Mouse (Mus musculus): Measurements from ENCODE around the gene Acap1. TPM values are rescaled to one million over a fixed set of nuclear protein-coding genes. Genes with fewer than 3 reads are reported as not detected.
"Not testable (repeated sequence)": the region's sequence is repeated elsewhere in the genome, so short reads cannot be mapped to it uniquely, and the experiment has no call there.

The Acap1 gene
- polyA plus RNA-seq, 1 experiment: 11.6 TPM

- Histone ChIP-seq H3K4me1 (ENCODE audit: control insufficient read depth, insufficient read depth, insufficient read length, low read length) (peaks cover 6% of the 10 kb centered on the region; the same call in 1 of the 2 replicates), H3K36me3 (ENCODE audit: control insufficient read depth, insufficient read depth, low read length) (peaks cover 22% of the 10 kb centered on the region), H3K27me3 (ENCODE audit: control insufficient read depth, insufficient read depth, low read length) (no peaks in the 10 kb centered on the region), H3K4me3 (ENCODE audit: low read depth, low read length) (peak within 1 kb of the TSS; percentile 95), H3K27ac (ENCODE audit: insufficient read depth, low read depth, low read length) (peak within 1 kb of the TSS; percentile 93)
- WGBS: under 1% methylated on average over 78 of the region's 78 CpGs
- TF ChIP-seq CTCF (IDR thresholded peaks at IDR 0.05; ENCODE audit: extremely low read depth, insufficient read length, insufficient replicate concordance, low read depth, low read length) (peak; percentile 43; the same call in 1 of the 2 replicates), POLR2A (IDR thresholded peaks at IDR 0.05; ENCODE audit: low read depth, low read length) (peak; percentile 63)
These were observed 26.0 kb upstream of the Acap1 start, which contains the start of gene Eif5a for GRCm38 (mm10) chr11:69921114-69922011. Eif5a (minus strand) TSS chr11:69921958.

DNA sequence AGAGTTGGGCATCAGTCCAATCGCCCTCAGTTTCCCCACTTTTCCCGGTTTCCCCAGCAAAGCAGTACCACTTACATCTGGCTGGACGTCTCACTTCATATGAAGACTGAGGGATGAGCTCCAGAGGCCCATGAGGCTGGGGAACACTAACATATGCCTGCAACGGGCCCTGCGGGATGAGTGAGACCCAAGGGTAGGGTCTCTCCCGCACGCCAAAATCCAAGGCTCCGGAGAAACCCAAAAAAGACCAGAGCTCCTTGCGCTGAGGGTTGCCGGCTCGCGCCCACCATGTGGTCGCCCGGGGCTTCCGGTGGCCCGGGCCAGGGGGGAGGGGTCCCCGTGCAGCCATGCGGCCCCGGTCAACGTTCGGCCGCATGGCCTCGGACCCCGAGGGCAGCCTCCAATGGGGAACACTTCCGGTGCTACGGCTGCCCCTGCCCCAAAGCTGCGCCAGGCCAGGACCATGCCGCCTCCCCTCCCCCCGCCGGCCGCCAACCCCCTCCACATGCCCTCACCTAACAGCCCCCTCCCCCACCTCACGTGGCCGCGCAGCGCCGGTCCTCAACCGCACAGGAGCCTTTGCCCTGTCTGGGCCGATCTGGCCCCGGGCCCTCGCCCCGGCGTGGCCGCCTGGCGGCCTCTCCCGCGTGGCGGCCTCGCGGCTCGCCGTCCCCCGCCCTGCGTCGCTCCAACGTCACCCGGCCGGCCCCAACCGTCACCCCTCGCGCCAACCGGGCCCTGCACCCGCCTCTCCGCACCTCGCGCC lies 25.1 kb upstream of the Acap1 start:
- TF ChIP-seq CTCF (IDR thresholded peaks at IDR 0.05; ENCODE audit: extremely low read depth, insufficient read length, insufficient replicate concordance, low read depth, low read length) (0 out of 2 replicates have a peak, but pooled peaks have one; percentile 6), POLR2A (IDR thresholded peaks at IDR 0.05; ENCODE audit: low read depth, low read length) (no peak)
- under 1% methylated on average over 62 of the region's 65 CpGs for WGBS
- peaks cover 31% of the 10 kb centered on the region for H3K36me3 ChIP-seq (ENCODE audit: control insufficient read depth, insufficient read depth, low read length)
- H3K4me1 ChIP-seq (ENCODE audit: control insufficient read depth, insufficient read depth, insufficient read length, low read length): peaks cover 6% of the 10 kb centered on the region; the same call in 1 of the 2 replicates
- H3K27ac ChIP-seq (ENCODE audit: insufficient read depth, low read depth, low read length): peak overlapping the region; percentile 93
- peak overlapping the region; percentile 95 for H3K4me3 ChIP-seq (ENCODE audit: low read depth, low read length)
- H3K27me3 ChIP-seq (ENCODE audit: control insufficient read depth, insufficient read depth, low read length): no peaks in the 10 kb centered on the region

DNA sequence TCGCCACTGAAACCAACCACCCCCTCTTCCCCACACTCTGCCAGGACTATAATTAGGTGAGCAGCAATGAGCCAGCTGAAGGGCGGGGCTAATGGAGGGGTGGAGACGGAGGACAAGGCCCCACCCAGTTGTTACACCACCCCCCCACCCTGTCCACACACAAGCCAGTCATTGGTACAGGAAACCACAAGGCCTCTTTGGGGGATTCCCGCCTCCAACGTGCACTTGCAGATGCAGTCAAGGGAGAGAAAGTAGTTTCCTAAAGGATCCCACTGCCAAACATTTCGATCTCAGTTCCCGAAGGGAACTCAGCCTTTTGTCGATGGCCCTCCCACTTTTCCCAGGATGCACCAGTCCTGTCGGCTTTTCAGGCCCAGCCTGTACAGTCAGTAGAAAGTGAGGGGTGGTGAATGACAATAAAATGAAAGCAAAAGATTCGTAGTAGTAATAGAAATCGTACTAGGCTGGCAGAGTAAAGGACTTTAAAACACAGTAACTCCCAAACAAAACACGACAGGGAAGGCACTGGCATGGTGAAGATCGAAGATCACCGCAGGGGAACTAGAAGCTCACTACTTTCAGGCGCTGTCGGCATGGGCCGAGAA lies 24.4 kb upstream of the Acap1 start:
- Histone ChIP-seq H3K4me1 (ENCODE audit: control insufficient read depth, insufficient read depth, insufficient read length, low read length) (peaks cover 10% of the 10 kb centered on the region), H3K4me3 (ENCODE audit: low read depth, low read length) (peak overlapping the region; percentile 95), H3K27me3 (ENCODE audit: control insufficient read depth, insufficient read depth, low read length) (no peaks in the 10 kb centered on the region), H3K36me3 (ENCODE audit: control insufficient read depth, insufficient read depth, low read length) (peaks cover 35% of the 10 kb centered on the region), H3K27ac (ENCODE audit: insufficient read depth, low read depth, low read length) (peak overlapping the region; percentile 88)
- WGBS: under 1% methylated on average over 17 of the region's 17 CpGs
- TF ChIP-seq POLR2A (IDR thresholded peaks at IDR 0.05; ENCODE audit: low read depth, low read length) (no peak), CTCF (IDR thresholded peaks at IDR 0.05; ENCODE audit: extremely low read depth, insufficient read length, insufficient replicate concordance, low read depth, low read length) (no peak)

DNA sequence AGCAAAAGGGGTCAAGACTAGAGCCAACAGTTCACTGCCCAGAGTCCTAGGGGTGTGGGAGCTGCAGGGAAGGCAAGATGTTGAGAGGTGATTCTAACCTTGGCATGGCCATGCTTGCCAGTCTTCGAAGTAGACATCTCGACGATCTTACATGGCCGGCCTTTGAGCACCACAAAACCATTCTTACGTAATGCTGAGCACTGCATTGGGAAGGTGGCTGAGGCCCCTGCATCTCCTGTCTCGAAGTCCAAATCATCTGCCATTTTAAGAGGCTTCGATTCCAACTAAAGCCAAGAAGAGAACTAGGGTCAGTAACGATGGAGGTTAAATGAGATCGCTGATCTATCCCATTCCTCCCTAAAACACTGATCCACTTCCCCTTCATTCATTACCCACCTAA lies 23.7 kb upstream of the Acap1 start:
- 44% methylated on average over 9 of the region's 9 CpGs for WGBS
- TF ChIP-seq CTCF (IDR thresholded peaks at IDR 0.05; ENCODE audit: extremely low read depth, insufficient read length, insufficient replicate concordance, low read depth, low read length): no peak
- TF ChIP-seq POLR2A (IDR thresholded peaks at IDR 0.05; ENCODE audit: low read depth, low read length): no peak
- Histone ChIP-seq H3K27ac (ENCODE audit: insufficient read depth, low read depth, low read length) (no peak overlapping the region), H3K36me3 (ENCODE audit: control insufficient read depth, insufficient read depth, low read length) (peaks cover 35% of the 10 kb centered on the region), H3K4me3 (ENCODE audit: low read depth, low read length) (no peak overlapping the region), H3K27me3 (ENCODE audit: control insufficient read depth, insufficient read depth, low read length) (no peaks in the 10 kb centered on the region), H3K4me1 (ENCODE audit: control insufficient read depth, insufficient read depth, insufficient read length, low read length) (peaks cover 12% of the 10 kb centered on the region)

GRCm38 (mm10) chr11:69918118-69918517 lies 22.8 kb upstream of the Acap1 start:
- TF ChIP-seq CTCF (IDR thresholded peaks at IDR 0.05; ENCODE audit: extremely low read depth, insufficient read length, insufficient replicate concordance, low read depth, low read length) (no peak), POLR2A (IDR thresholded peaks at IDR 0.05; ENCODE audit: low read depth, low read length) (no peak)
- H3K27me3 ChIP-seq (ENCODE audit: control insufficient read depth, insufficient read depth, low read length): no peaks in the 10 kb centered on the region
- H3K4me3 ChIP-seq (ENCODE audit: low read depth, low read length): no peak overlapping the region
- peaks cover 15% of the 10 kb centered on the region for H3K4me1 ChIP-seq (ENCODE audit: control insufficient read depth, insufficient read depth, insufficient read length, low read length)
- H3K36me3 ChIP-seq (ENCODE audit: control insufficient read depth, insufficient read depth, low read length): peaks cover 35% of the 10 kb centered on the region
- no peak overlapping the region for H3K27ac ChIP-seq (ENCODE audit: insufficient read depth, low read depth, low read length)
- WGBS: 71% methylated on average over 5 of the region's 5 CpGs

GRCm38 (mm10) chr11:69917379-69917948 lies 22.1 kb upstream of the Acap1 start:
- TF ChIP-seq POLR2A (IDR thresholded peaks at IDR 0.05; ENCODE audit: low read depth, low read length) (no peak), CTCF (IDR thresholded peaks at IDR 0.05; ENCODE audit: extremely low read depth, insufficient read length, insufficient replicate concordance, low read depth, low read length) (no peak)
- H3K4me1 ChIP-seq (ENCODE audit: control insufficient read depth, insufficient read depth, insufficient read length, low read length): peaks cover 14% of the 10 kb centered on the region
- WGBS: 80% methylated on average over 8 of the region's 8 CpGs
- H3K27me3 ChIP-seq (ENCODE audit: control insufficient read depth, insufficient read depth, low read length): no peaks in the 10 kb centered on the region
- no peak overlapping the region for H3K27ac ChIP-seq (ENCODE audit: insufficient read depth, low read depth, low read length)
- H3K4me3 ChIP-seq (ENCODE audit: low read depth, low read length): no peak overlapping the region
- H3K36me3 ChIP-seq (ENCODE audit: control insufficient read depth, insufficient read depth, low read length): peaks cover 35% of the 10 kb centered on the region

DNA sequence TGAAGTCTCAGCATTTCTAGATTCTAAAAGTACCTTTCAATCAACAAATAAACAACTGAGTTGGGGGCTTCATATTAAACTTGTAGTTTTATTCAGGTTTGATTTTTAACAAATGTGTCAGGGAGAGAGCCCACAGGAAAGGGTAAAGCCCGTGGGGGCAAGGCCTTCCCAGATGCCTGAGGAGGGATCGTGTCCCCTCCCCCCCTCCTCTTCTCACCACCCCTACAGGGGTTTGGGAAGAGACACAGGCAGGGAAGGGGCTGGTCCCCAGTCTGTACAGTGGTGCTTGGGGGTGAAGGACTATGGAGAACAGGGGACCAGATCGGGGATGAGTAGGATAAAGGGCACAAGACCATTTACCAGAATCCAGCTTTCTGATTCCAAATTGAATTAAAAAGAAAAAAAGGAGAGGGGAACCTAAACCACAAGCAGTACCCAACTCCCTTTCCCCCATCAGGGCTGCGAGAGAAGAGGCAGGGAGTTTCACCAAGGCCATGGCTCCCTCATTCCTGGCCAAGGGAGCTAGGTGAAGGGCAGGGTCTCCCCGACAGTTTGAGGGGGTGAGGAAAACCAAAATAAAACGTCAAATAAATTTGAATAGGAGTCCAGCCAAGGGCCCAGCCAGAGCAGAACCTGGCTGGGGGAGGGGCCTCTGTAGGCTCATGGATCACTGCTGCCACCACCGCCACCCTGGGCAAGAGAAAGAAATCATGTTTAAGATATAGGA lies 21.5 kb upstream of the Acap1 start:
- peaks cover 41% of the 10 kb centered on the region for H3K36me3 ChIP-seq (ENCODE audit: control insufficient read depth, insufficient read depth, low read length)
- not testable (repeated sequence) for H3K27me3 ChIP-seq (ENCODE audit: control insufficient read depth, insufficient read depth, low read length); H3K4me3 ChIP-seq (ENCODE audit: low read depth, low read length); H3K27ac ChIP-seq (ENCODE audit: insufficient read depth, low read depth, low read length)
- 61% methylated on average over 7 of the region's 7 CpGs for WGBS
- H3K4me1 ChIP-seq (ENCODE audit: control insufficient read depth, insufficient read depth, insufficient read length, low read length): peaks cover 14% of the 10 kb centered on the region
